Mouse (Mus musculus) intestine, embryonic 16.5 days (tissue): ENCODE measurements at regions not wholly inside any gene's neighbourhood (a gene's known extent, or its start where the extent isn't known, plus 50 kb on each side); places are given as distances from the start of the nearest gene placed in this dataset.
"Not testable (repeated sequence)": the region's sequence is repeated elsewhere in the genome, so short reads cannot be mapped to it uniquely, and the experiment has no call there.

Experiments used
- ATAC-seq: fragments of 200-750 bp; cut with Nextera tagmentation; 2 replicates; pipeline ENCODE4 v1.8.0; 2017; ENCODE audit warnings: moderate TSS enrichment, moderate library complexity
- H3K27ac ChIP-seq: fragments of 300-500 bp; sonication (generic); 2 replicates; pipeline ENCODE4 v1.5.1; 2014; ENCODE audit warnings: mild to moderate bottlenecking, low read length
- H3K27me3 ChIP-seq: fragments of 300-500 bp; sonication (generic); replicated peaks from 2 replicates; pipeline ENCODE4 v1.6.1; 2014; ENCODE audit warnings: low read length, control low read depth, mixed read lengths; ENCODE audit not compliant: control insufficient read depth, insufficient read depth
- H3K36me3 ChIP-seq: fragments of 300-500 bp; sonication (generic); 2 replicates; pipeline ENCODE4 v1.6.1; 2014; ENCODE audit warnings: low read length, control low read depth; ENCODE audit not compliant: control insufficient read depth, insufficient read depth
- H3K4me1 ChIP-seq: fragments of 300-500 bp; sonication (generic); 2 replicates; pipeline ENCODE4 v1.6.1; 2014; ENCODE audit warnings: low read length, control low read depth, mixed read lengths; ENCODE audit not compliant: control insufficient read depth, insufficient read depth
- H3K4me2 ChIP-seq: fragments of 300-500 bp; sonication (generic); 2 replicates; pipeline ENCODE4 v1.6.1; 2014; ENCODE audit warnings: low read depth, low read length, control low read depth
- H3K4me3 ChIP-seq: fragments of 300-500 bp; sonication (generic); 2 replicates; pipeline ENCODE4 v1.5.1; 2014; ENCODE audit warnings: mild to moderate bottlenecking, low read length
- H3K9ac ChIP-seq: fragments of 300-500 bp; sonication (generic); 2 replicates; pipeline ENCODE4 v1.6.1; 2014; ENCODE audit warnings: low read depth, low read length
- H3K9me3 ChIP-seq: fragments of 300-500 bp; sonication (generic); 2 replicates; pipeline ENCODE4 v1.6.1; 2016; ENCODE audit warnings: low read length, control low read depth; ENCODE audit not compliant: control insufficient read depth
- WGBS: fragments of 180-500 bp; shearing (Covaris S2); extraction: QIAGEN DNeasy Blood & Tissue Kit; methylation state at CpG from one replicate; pipeline ENCODE4 v1.1.7; 2014; 5-methylcytosine and 5-hydroxymethylcytosine counted together

- H3K4me3 ChIP-seq, H3K27me3 ChIP-seq, H3K4me1 ChIP-seq, ATAC-seq, H3K27ac ChIP-seq, H3K36me3 ChIP-seq, H3K9me3 ChIP-seq, H3K9ac ChIP-seq, H3K4me2 ChIP-seq: not testable (repeated sequence)
- WGBS: 96% methylated on average over 1 of the region's 1 CpGs
These were observed 51.4 kb upstream of the Scaf8 start for GRCm38 (mm10) chr17:3063401-3063800.
